Mouse (Mus musculus) heart, embryonic 11.5 days (tissue): ENCODE data around the gene Anxa11. TPM values are rescaled to one million over a fixed set of nuclear protein-coding genes. Genes with fewer than 3 reads are reported as not detected.
"Not testable (repeated sequence)": the region's sequence is repeated elsewhere in the genome, so short reads cannot be mapped to it uniquely, and the experiment has no call there.

Source experiments
- ATAC-seq: fragments of 200-750 bp; cut with Nextera tagmentation; replicated peaks from 2 replicates; pipeline ENCODE4 v1.8.0; 2017; ENCODE audit warnings: moderate library complexity; ENCODE audit not compliant: insufficient number of reproducible peaks, low FRiP score, low TSS enrichment
- H3K27ac ChIP-seq: fragments of 300-500 bp; sonication (generic); 2 replicates; pipeline ENCODE4 v1.5.1; 2014; ENCODE audit warnings: mild to moderate bottlenecking, low read depth, low read length
- H3K27me3 ChIP-seq: fragments of 300-500 bp; sonication (generic); 2 replicates; pipeline ENCODE4 v1.6.1; 2014; ENCODE audit warnings: mild to moderate bottlenecking, low read length, mixed read lengths; ENCODE audit not compliant: control insufficient read depth, insufficient read depth
- H3K36me3 ChIP-seq: fragments of 300-500 bp; sonication (generic); 2 replicates; pipeline ENCODE4 v1.6.1; 2014; ENCODE audit warnings: mild to moderate bottlenecking, low read length, moderate library complexity, mixed read lengths; ENCODE audit not compliant: control insufficient read depth, insufficient read depth
- H3K4me1 ChIP-seq: fragments of 300-500 bp; sonication (generic); 2 replicates; pipeline ENCODE4 v1.6.1; 2014; ENCODE audit warnings: low read length; ENCODE audit not compliant: control insufficient read depth, insufficient read depth
- H3K4me2 ChIP-seq: fragments of 300-500 bp; sonication (generic); 2 replicates; pipeline ENCODE4 v1.6.1; 2014; ENCODE audit warnings: mild to moderate bottlenecking, moderate library complexity
- H3K4me3 ChIP-seq: fragments of 300-500 bp; sonication (generic); 2 replicates; pipeline ENCODE4 v1.5.1; 2014; ENCODE audit warnings: low read depth, low read length
- H3K9ac ChIP-seq: fragments of 300-500 bp; sonication (generic); 2 replicates; pipeline ENCODE4 v1.6.1; 2014; ENCODE audit warnings: mild to moderate bottlenecking, low read depth, low read length, moderate library complexity
- H3K9me3 ChIP-seq: fragments of 300-500 bp; sonication (generic); replicated peaks from 2 replicates; pipeline ENCODE4 v1.6.1; 2016; ENCODE audit warnings: low read length; ENCODE audit not compliant: control insufficient read depth
- WGBS: fragments of 180-500 bp; shearing (Covaris S2); extraction: QIAGEN DNeasy Blood & Tissue Kit; methylation state at CpG from one replicate; pipeline ENCODE4 v1.1.7; 2014; ENCODE audit not compliant: insufficient replicate concordance; 5-methylcytosine and 5-hydroxymethylcytosine counted together
- polyA plus RNA-seq: library from polyadenylated mRNA; unstranded; fragments of >200 nt; fragmentation: Nextera tagmentation; extraction: Ambion mirVana; gene quantifications from 2 replicates; pipeline ENCODE4 v1.2.1, GENCODE M21; 2014

The Anxa11 gene
- polyA plus RNA-seq, 1 experiment from 2014 or later: 14.7 TPM

- no peaks in the 10 kb centered on the region for H3K9me3 ChIP-seq
- H3K36me3 ChIP-seq: no peaks in the 10 kb centered on the region
- H3K4me1 ChIP-seq: peaks cover 5% of the 10 kb centered on the region; the same call in 1 of the 2 replicates
- no peaks in the 10 kb centered on the region; the same call in 1 of the 2 replicates for H3K27me3 ChIP-seq
- no peak overlapping the region for H3K4me2 ChIP-seq
- H3K4me3 ChIP-seq: no peak overlapping the region
- 78% methylated on average over 8 of the region's 8 CpGs for WGBS
- H3K27ac ChIP-seq: no peak overlapping the region
- no peak overlapping the region for H3K9ac ChIP-seq
- ATAC-seq: no peak
Observed at GRCm38 (mm10) chr14:25846516-25846915, 4.6 kb downstream of the Anxa11 start.

GRCm38 (mm10) chr14:25847660-25848059 lies 5.7 kb downstream of the Anxa11 start:
- Histone ChIP-seq H3K36me3 (no peaks in the 10 kb centered on the region), H3K4me1 (peaks cover 5% of the 10 kb centered on the region; the same call in 1 of the 2 replicates), H3K9ac (no peak overlapping the region), H3K27ac (no peak overlapping the region), H3K4me2 (0 out of 2 replicates have a peak overlapping the region, but pooled peaks have one; percentile 27), H3K4me3 (no peak overlapping the region), H3K27me3 (no peaks in the 10 kb centered on the region; the same call in 1 of the 2 replicates), H3K9me3 (no peaks in the 10 kb centered on the region)
- 28% methylated on average over 9 of the region's 9 CpGs for WGBS
- no peak for ATAC-seq

- Histone ChIP-seq H3K9me3 (no peaks in the 10 kb centered on the region), H3K36me3 (no peaks in the 10 kb centered on the region), H3K4me3 (no peak overlapping the region), H3K27ac (no peak overlapping the region), H3K9ac (no peak overlapping the region), H3K4me1 (peaks cover 11% of the 10 kb centered on the region), H3K27me3 (no peaks in the 10 kb centered on the region), H3K4me2 (no peak overlapping the region)
- WGBS: 79% methylated on average over 6 of the region's 6 CpGs
- ATAC-seq: no peak
Observed at GRCm38 (mm10) chr14:25848237-25848636, 6.3 kb downstream of the Anxa11 start.

GRCm38 (mm10) chr14:25848708-25849107 lies 6.8 kb downstream of the Anxa11 start:
- 93% methylated on average over 3 of the region's 4 CpGs for WGBS
- H3K4me2 ChIP-seq, H3K9me3 ChIP-seq, H3K27me3 ChIP-seq, H3K4me3 ChIP-seq, H3K36me3 ChIP-seq, ATAC-seq, H3K27ac ChIP-seq, H3K9ac ChIP-seq: not testable (repeated sequence)
- peaks cover 16% of the 10 kb centered on the region for H3K4me1 ChIP-seq

- ATAC-seq: no peak
- no peak overlapping the region for H3K27ac ChIP-seq
- H3K36me3 ChIP-seq: no peaks in the 10 kb centered on the region
- H3K27me3 ChIP-seq: no peaks in the 10 kb centered on the region
- no peak overlapping the region for H3K4me2 ChIP-seq
- 83% methylated on average over 2 of the region's 2 CpGs for WGBS
- no peak overlapping the region for H3K9ac ChIP-seq
- no peak overlapping the region for H3K4me3 ChIP-seq
- H3K4me1 ChIP-seq: peaks cover 16% of the 10 kb centered on the region
- no peaks in the 10 kb centered on the region for H3K9me3 ChIP-seq
Observed at GRCm38 (mm10) chr14:25850433-25850832, 8.5 kb downstream of the Anxa11 start.

- no peak for ATAC-seq
- no peak overlapping the region for H3K4me3 ChIP-seq
- no peaks in the 10 kb centered on the region for H3K27me3 ChIP-seq
- H3K9me3 ChIP-seq: no peaks in the 10 kb centered on the region
- no peaks in the 10 kb centered on the region for H3K36me3 ChIP-seq
- H3K27ac ChIP-seq: no peak overlapping the region
- no peak overlapping the region for H3K4me2 ChIP-seq
- H3K9ac ChIP-seq: no peak overlapping the region
- 69% methylated on average over 6 of the region's 6 CpGs for WGBS
- H3K4me1 ChIP-seq: peaks cover 16% of the 10 kb centered on the region
Observed at GRCm38 (mm10) chr14:25851189-25851588, 9.2 kb downstream of the Anxa11 start.

GRCm38 (mm10) chr14:25852121-25852561 lies 10.2 kb downstream of the Anxa11 start:
- no peaks in the 10 kb centered on the region for H3K9me3 ChIP-seq
- ATAC-seq: no peak
- no peak overlapping the region for H3K27ac ChIP-seq

GRCm38 (mm10) chr14:25853295-25853694 lies 11.3 kb downstream of the Anxa11 start:
- H3K27me3 ChIP-seq: no peaks in the 10 kb centered on the region
- ATAC-seq: no peak
- WGBS: 57% methylated on average over 6 of the region's 6 CpGs
- no peak overlapping the region for H3K9ac ChIP-seq
- no peak overlapping the region for H3K27ac ChIP-seq
- no peaks in the 10 kb centered on the region for H3K9me3 ChIP-seq
- no peak overlapping the region for H3K4me3 ChIP-seq
- no peaks in the 10 kb centered on the region for H3K36me3 ChIP-seq
- H3K4me1 ChIP-seq: peaks cover 23% of the 10 kb centered on the region
- H3K4me2 ChIP-seq: no peak overlapping the region

More at GRCm38 (mm10) chr14:25852121-25852561, 10.2 kb downstream of the Anxa11 start:
- H3K9ac ChIP-seq: no peak overlapping the region
- H3K36me3 ChIP-seq: no peaks in the 10 kb centered on the region
- no peak overlapping the region for H3K4me3 ChIP-seq
- H3K4me2 ChIP-seq: no peak overlapping the region
- H3K27me3 ChIP-seq: no peaks in the 10 kb centered on the region
- H3K4me1 ChIP-seq: peaks cover 20% of the 10 kb centered on the region
- 81% methylated on average over 11 of the region's 11 CpGs for WGBS

- Histone ChIP-seq H3K9ac (no peak overlapping the region), H3K9me3 (no peaks in the 10 kb centered on the region), H3K36me3 (no peaks in the 10 kb centered on the region), H3K4me2 (no peak overlapping the region), H3K27me3 (no peaks in the 10 kb centered on the region), H3K4me1 (peaks cover 23% of the 10 kb centered on the region), H3K27ac (no peak overlapping the region), H3K4me3 (no peak overlapping the region)
- 83% methylated on average over 16 of the region's 16 CpGs for WGBS
- no peak for ATAC-seq
Observed at GRCm38 (mm10) chr14:25853717-25854452, 11.9 kb downstream of the Anxa11 start.
